Mouse (Mus musculus) G1E (cell line): ENCODE results near the gene Mafg. TPM values are rescaled to one million over a fixed set of nuclear protein-coding genes. Genes with fewer than 3 reads are reported as not detected.
A peak's percentile ranks its signal among the peaks of the same experiment; 100 is the strongest.

Experiments
- ATAC-seq: 2 replicates; pipeline ENCODE4 v1.8.0; 2016; ENCODE audit warnings: mild to moderate bottlenecking; ENCODE audit not compliant: insufficient number of reproducible peaks, poor library complexity, low FRiP score, severe bottlenecking; ENCODE audit errors: extremely low read depth
- DNase-seq: peaks from one replicate; pipeline ENCODE4 v3.0.0; 2012; ENCODE audit warnings: low spot score
- H3K27me3 ChIP-seq: 2 replicates; pipeline ENCODE4 v1.6.1; 2012; ENCODE audit warnings: mild to moderate bottlenecking, low read length, inconsistent platforms; ENCODE audit not compliant: insufficient read depth
- H3K36me3 ChIP-seq: replicated peaks from 2 replicates; pipeline ENCODE3; 2012; ENCODE audit warnings: mild to moderate bottlenecking, inconsistent platforms
- H3K4me1 ChIP-seq: 2 replicates; pipeline ENCODE4 v1.6.1; 2012; ENCODE audit warnings: low read depth, low read length, inconsistent platforms, mixed read lengths; ENCODE audit not compliant: insufficient read depth
- H3K4me3 ChIP-seq: 2 replicates; pipeline ENCODE4 v1.5.1; 2012; ENCODE audit warnings: low read depth, mild to moderate bottlenecking, inconsistent platforms, low read length, moderate library complexity, mixed read lengths
- H3K9me3 ChIP-seq: replicated peaks from 2 replicates; pipeline ENCODE4 v1.6.1; 2012; ENCODE audit warnings: inconsistent platforms
- CTCF ChIP-seq: IDR thresholded peaks from 2 replicates; pipeline ENCODE4 v1.5.1; 2012; ENCODE audit warnings: low read depth, low read length, inconsistent platforms, mixed read lengths
- GATA1 ChIP-seq: IDR thresholded peaks from 2 replicates; pipeline ENCODE4 v1.6.1; 2012; ENCODE audit warnings: borderline replicate concordance, low read length, inconsistent platforms, mixed read lengths
- GATA2 ChIP-seq: IDR thresholded peaks from 2 replicates; pipeline ENCODE4 v1.6.1; 2012; ENCODE audit warnings: low read depth, low read length, inconsistent platforms, borderline replicate concordance
- POLR2AphosphoS5 ChIP-seq: IDR thresholded peaks from 2 replicates; pipeline ENCODE4 v1.6.1; 2012; ENCODE audit warnings: low read depth, low read length, inconsistent platforms; ENCODE audit not compliant: insufficient replicate concordance
- TAL1 ChIP-seq: conservative IDR thresholded peaks from 2 replicates; pipeline ENCODE4 v1.6.1; 2012; ENCODE audit warnings: low read depth, low read length, inconsistent platforms, mixed read lengths
- polyA plus RNA-seq: library from polyadenylated mRNA; stranded (reverse); fragments of >175 nt; gene quantifications from 2 replicates; pipeline ENCODE4 v1.2.3, GENCODE M21; 2012
- total RNA-seq, 2 experiments: library from RNA; stranded (forward) in 1 of 2; stranded (reverse) in 1 of 2; fragments of 200-1000 nt in 1 of 2; fragments of >200 nt in 1 of 2; fragmentation: Nextera tagmentation in 1 of 2; gene quantifications; 2 replicates each; pipeline ENCODE4 v1.2.3; 2014 to 2017

Mafg gene
- total and polyA plus RNA-seq, 3 experiments: 17.5 to 38.9 (median 21.9) TPM

- ATAC-seq: peak; percentile 91
- DNase-seq: peak; percentile 99
- Histone ChIP-seq H3K4me1 (peaks cover 28% of the 10 kb centered on the region), H3K36me3 (peaks cover 37% of the 10 kb centered on the region), H3K9me3 (no peaks in the 10 kb centered on the region), H3K4me3 (peak within 1 kb of the TSS; percentile 82), H3K27me3 (0 out of 2 replicates have a peak, but pooled peaks cover 3% of the 10 kb centered on the region)
- TF ChIP-seq GATA2: no peak
- no peak for TF ChIP-seq POLR2AphosphoS5
- no peak for TF ChIP-seq CTCF
- TF ChIP-seq GATA1: no peak
- TF ChIP-seq TAL1: no peak
Measured at GRCm38 (mm10) chr11:120672687-120673593, 39.5 kb upstream of the Mafg start, which contains the start of gene Aspscr1. Gene Aspscr1, plus strand, starts transcription at chr11:120672973.

GRCm38 (mm10) chr11:120666617-120667016 lies 33.2 kb upstream of the Mafg start:
- ATAC-seq (no peak), DNase-seq (no peak)
- Histone ChIP-seq H3K4me3 (no peak overlapping the region), H3K27me3 (peaks cover 52% of the 10 kb centered on the region), H3K36me3 (no peaks in the 10 kb centered on the region), H3K9me3 (no peaks in the 10 kb centered on the region), H3K4me1 (no peaks in the 10 kb centered on the region)
- TF ChIP-seq POLR2AphosphoS5: no peak
- TF ChIP-seq CTCF: no peak
- TF ChIP-seq TAL1: no peak
- TF ChIP-seq GATA1: no peak
- TF ChIP-seq GATA2: no peak

GRCm38 (mm10) chr11:120665406-120665805 lies 32.0 kb upstream of the Mafg start:
- Histone ChIP-seq H3K27me3 (peaks cover 64% of the 10 kb centered on the region), H3K9me3 (peaks cover 7% of the 10 kb centered on the region), H3K36me3 (no peaks in the 10 kb centered on the region), H3K4me1 (no peaks in the 10 kb centered on the region), H3K4me3 (no peak overlapping the region)
- no peak for ATAC-seq
- DNase-seq: no peak
- no peak for TF ChIP-seq CTCF
- TF ChIP-seq TAL1: no peak
- TF ChIP-seq POLR2AphosphoS5: no peak
- no peak for TF ChIP-seq GATA2
- no peak for TF ChIP-seq GATA1

- peaks cover 15% of the 10 kb centered on the region for H3K9me3 ChIP-seq
- peaks cover 78% of the 10 kb centered on the region for H3K27me3 ChIP-seq
- ATAC-seq (no peak), DNase-seq (no peak)
- H3K36me3 ChIP-seq: no peaks in the 10 kb centered on the region
- H3K4me3 ChIP-seq: no peak overlapping the region
- TF ChIP-seq POLR2AphosphoS5 (no peak), TAL1 (no peak), GATA1 (no peak), GATA2 (no peak), CTCF (no peak)
- peaks cover 6% of the 10 kb centered on the region; the same call in 1 of the 2 replicates for H3K4me1 ChIP-seq
Measured at GRCm38 (mm10) chr11:120663714-120664113, 30.3 kb upstream of the Mafg start.

GRCm38 (mm10) chr11:120662759-120663158 lies 29.4 kb upstream of the Mafg start:
- Histone ChIP-seq H3K4me3 (no peak overlapping the region), H3K36me3 (no peaks in the 10 kb centered on the region), H3K4me1 (peaks cover 7% of the 10 kb centered on the region; the same call in 1 of the 2 replicates), H3K27me3 (peaks cover 85% of the 10 kb centered on the region), H3K9me3 (peaks cover 15% of the 10 kb centered on the region)
- TF ChIP-seq CTCF (no peak), GATA2 (no peak), TAL1 (no peak), POLR2AphosphoS5 (no peak), GATA1 (no peak)
- DNase-seq: no peak
- no peak for ATAC-seq

GRCm38 (mm10) chr11:120661076-120661460 lies 27.7 kb upstream of the Mafg start, which contains the start of gene Notum:
Gene Notum, minus strand, starts transcription at chr11:120661175.
- Histone ChIP-seq H3K4me3 (no peak within 1 kb of the TSS; the same call in 1 of the 2 replicates), H3K36me3 (no peaks in the 10 kb centered on the region), H3K4me1 (peaks cover 10% of the 10 kb centered on the region), H3K27me3 (peaks cover 90% of the 10 kb centered on the region), H3K9me3 (peaks cover 15% of the 10 kb centered on the region)
- DNase-seq: no peak
- TF ChIP-seq TAL1 (no peak), POLR2AphosphoS5 (no peak), CTCF (no peak), GATA2 (no peak), GATA1 (no peak)
- no peak for ATAC-seq
